Mouse (Mus musculus): Measurements from ENCODE around the gene Smpdl3b. TPM values are rescaled to one million over a fixed set of nuclear protein-coding genes. Genes with fewer than 3 reads are reported as not detected.
"Not testable (repeated sequence)": the region's sequence is repeated elsewhere in the genome, so short reads cannot be mapped to it uniquely, and the experiment has no call there.

The Smpdl3b gene
- total and polyA plus RNA-seq, 2 experiments from 2014 or later: 1.1 to 1.3 TPM

DNA sequence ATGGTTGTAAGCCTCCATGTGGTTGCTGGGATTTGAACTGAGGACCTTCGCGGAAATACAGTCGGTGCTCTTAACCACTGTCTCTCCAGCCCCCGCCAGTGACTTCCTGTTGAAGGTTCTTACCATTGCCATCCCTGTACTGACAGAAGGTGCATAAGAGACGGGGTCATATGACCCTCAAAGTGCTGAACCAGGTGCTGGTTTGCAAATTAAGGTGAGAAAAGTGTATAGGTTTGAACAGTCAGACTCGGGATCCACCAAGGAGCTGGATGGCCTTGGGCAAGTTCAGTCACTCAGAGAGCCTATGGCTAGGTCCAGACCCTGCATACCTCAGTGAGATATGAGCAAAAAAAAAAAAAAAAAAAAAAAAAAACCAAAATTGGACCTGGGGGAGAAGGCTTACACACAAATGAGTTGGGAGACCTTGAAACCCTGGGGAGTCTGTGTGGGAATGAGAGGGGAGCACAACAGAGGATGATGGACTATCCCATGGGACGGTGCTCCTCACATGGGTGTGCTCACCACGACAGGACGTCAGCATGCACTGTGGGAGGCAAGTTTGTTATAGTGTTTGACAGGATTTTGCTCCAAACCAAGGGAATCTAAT, 10.0 kb downstream of the Smpdl3b start:
- WGBS: 84% methylated on average over 9 of the region's 9 CpGs
- no peak for ATAC-seq (ENCODE audit: low FRiP score)
- H3K4me2 ChIP-seq (ENCODE audit: low read depth, low read length, poor library complexity, severe bottlenecking): no peak overlapping the region

GRCm38 (mm10) chr4:132743992-132744911, 12.8 kb downstream of the Smpdl3b start:
- Histone ChIP-seq H3K4me2 (ENCODE audit: low read depth, low read length, poor library complexity, severe bottlenecking) (no peak overlapping the region), H3K4me3 (ENCODE audit: low read depth, low read length) (no peak overlapping the region), H3K36me3 (ENCODE audit: insufficient read depth, low read length) (no peaks in the 10 kb centered on the region), H3K9ac (replicated peaks; ENCODE audit: low read length, poor library complexity, severe bottlenecking) (no peak overlapping the region), H3K9me3 (ENCODE audit: low read length) (no peaks in the 10 kb centered on the region), H3K4me1 (ENCODE audit: insufficient read depth, low read length) (peaks cover 11% of the 10 kb centered on the region; the same call in 1 of the 2 replicates), H3K27me3 (ENCODE audit: insufficient read depth, low read length) (no peaks in the 10 kb centered on the region), H3K27ac (ENCODE audit: low read depth, low read length) (peak overlapping the region; percentile 80)
- WGBS: 51% methylated on average over 11 of the region's 11 CpGs
- ATAC-seq (ENCODE audit: low FRiP score): peak; percentile 84
- peak; percentile 81 for DNase-seq (ENCODE audit: low spot score)
- peak; percentile 31; the same call in 1 of the 2 replicates for TF ChIP-seq CTCF (IDR thresholded peaks at IDR 0.05)

More for the DNA sequence above, 10.0 kb downstream of the Smpdl3b start:
- H3K4me3 ChIP-seq (ENCODE audit: low read depth, low read length): no peak overlapping the region
- no peaks in the 10 kb centered on the region for H3K27me3 ChIP-seq (ENCODE audit: insufficient read depth, low read length)
- H3K27ac ChIP-seq (ENCODE audit: low read depth, low read length): no peak overlapping the region
- H3K36me3 ChIP-seq (ENCODE audit: insufficient read depth, low read length): no peaks in the 10 kb centered on the region
- no peak for TF ChIP-seq CTCF (IDR thresholded peaks at IDR 0.05)
- no peaks in the 10 kb centered on the region for H3K9me3 ChIP-seq (ENCODE audit: low read length)
- no peak overlapping the region for H3K9ac ChIP-seq (replicated peaks; ENCODE audit: low read length, poor library complexity, severe bottlenecking)
- peaks cover 11% of the 10 kb centered on the region; the same call in 1 of the 2 replicates for H3K4me1 ChIP-seq (ENCODE audit: insufficient read depth, low read length)
- DNase-seq (ENCODE audit: low spot score): no peak

DNA sequence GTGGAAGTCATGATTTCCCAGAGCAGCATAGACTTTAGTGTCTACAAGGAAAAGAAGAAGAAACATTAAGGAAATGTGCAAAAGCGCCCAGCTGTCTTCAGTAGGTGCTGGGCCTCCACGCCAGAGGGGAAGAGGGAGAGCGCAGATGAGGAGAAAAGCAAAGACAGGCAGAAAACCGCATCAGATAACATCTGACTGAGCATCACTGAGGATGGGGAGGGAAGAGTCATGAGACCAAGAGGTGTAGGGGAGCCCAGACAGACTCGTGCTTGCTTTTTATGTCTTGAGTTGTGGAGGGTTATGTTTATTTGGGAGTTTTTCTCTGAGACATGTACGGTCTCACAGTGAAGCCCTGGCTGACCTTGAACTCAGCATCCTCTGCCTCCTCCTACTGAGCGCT, 15.6 kb downstream of the Smpdl3b start:
- Histone ChIP-seq H3K27ac (ENCODE audit: low read depth, low read length) (no peak overlapping the region), H3K9me3 (ENCODE audit: low read length) (no peaks in the 10 kb centered on the region), H3K4me1 (ENCODE audit: insufficient read depth, low read length) (peaks cover 11% of the 10 kb centered on the region; the same call in 1 of the 2 replicates), H3K4me3 (ENCODE audit: low read depth, low read length) (no peak overlapping the region), H3K4me2 (ENCODE audit: low read depth, low read length, poor library complexity, severe bottlenecking) (no peak overlapping the region), H3K9ac (replicated peaks; ENCODE audit: low read length, poor library complexity, severe bottlenecking) (no peak overlapping the region), H3K36me3 (ENCODE audit: insufficient read depth, low read length) (no peaks in the 10 kb centered on the region), H3K27me3 (ENCODE audit: insufficient read depth, low read length) (no peaks in the 10 kb centered on the region)
- DNase-seq (ENCODE audit: low spot score): no peak
- no peak for ATAC-seq (ENCODE audit: low FRiP score)
- WGBS: 92% methylated on average over 7 of the region's 7 CpGs
- no peak for TF ChIP-seq CTCF (IDR thresholded peaks at IDR 0.05)

- not testable (repeated sequence) for H3K4me3 ChIP-seq (ENCODE audit: low read depth, low read length); H3K36me3 ChIP-seq (ENCODE audit: insufficient read depth, low read length); ATAC-seq (ENCODE audit: low FRiP score); H3K27me3 ChIP-seq (ENCODE audit: insufficient read depth, low read length); H3K9ac ChIP-seq (replicated peaks; ENCODE audit: low read length, poor library complexity, severe bottlenecking); H3K9me3 ChIP-seq (ENCODE audit: low read length); H3K4me1 ChIP-seq (ENCODE audit: insufficient read depth, low read length); H3K4me2 ChIP-seq (ENCODE audit: low read depth, low read length, poor library complexity, severe bottlenecking); H3K27ac ChIP-seq (ENCODE audit: low read depth, low read length); DNase-seq (ENCODE audit: low spot score)
- WGBS: 91% methylated on average over 9 of the region's 9 CpGs
Measured at GRCm38 (mm10) chr4:132737154-132737553, 19.9 kb downstream of the Smpdl3b start.

DNA sequence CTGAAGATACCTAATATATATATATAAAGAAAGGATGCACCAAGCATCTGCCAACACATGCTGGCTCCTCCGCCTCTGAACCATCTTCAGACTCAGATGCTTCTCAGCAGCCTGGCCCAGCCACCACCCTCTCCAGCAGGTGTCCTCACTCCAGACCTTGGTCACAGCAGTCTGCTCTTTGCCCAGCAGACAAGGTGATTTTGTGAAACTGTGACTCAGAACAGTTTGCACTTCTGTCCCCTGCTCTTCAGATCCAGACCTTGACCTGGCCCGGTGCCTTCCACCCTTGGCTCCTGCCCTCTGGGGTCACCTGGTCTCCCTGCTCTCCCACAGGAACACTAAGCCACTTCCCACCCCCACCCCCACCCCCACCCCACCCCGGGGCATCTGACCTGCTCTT, 21.2 kb downstream of the Smpdl3b start:
- 0 out of 2 replicates have a peak, but pooled peaks have one; percentile 14 for TF ChIP-seq CTCF (IDR thresholded peaks at IDR 0.05)
- WGBS: 84% methylated on average over 3 of the region's 3 CpGs

DNA sequence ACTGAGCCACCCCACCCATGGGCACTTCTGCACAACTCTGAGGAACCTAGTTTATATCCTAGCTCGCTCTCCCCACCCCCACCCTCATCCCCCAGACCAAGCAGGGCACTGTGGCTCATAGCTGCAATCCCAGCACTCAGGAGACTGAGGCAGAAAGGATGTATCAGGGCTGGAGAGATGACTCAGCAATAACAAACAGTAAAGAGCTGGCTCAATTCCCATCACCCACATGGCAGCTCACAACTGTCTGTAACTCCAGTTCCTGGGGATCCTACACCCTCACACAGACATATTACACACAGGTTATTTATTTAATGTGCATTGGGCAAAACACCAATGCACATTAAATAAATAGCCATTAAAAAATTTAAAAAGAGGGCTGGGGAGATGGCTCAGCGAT, 21.7 kb downstream of the Smpdl3b start:
- Histone ChIP-seq H3K4me1 (ENCODE audit: insufficient read depth, low read length) (no peaks in the 10 kb centered on the region), H3K27ac (ENCODE audit: low read depth, low read length) (no peak overlapping the region), H3K9ac (replicated peaks; ENCODE audit: low read length, poor library complexity, severe bottlenecking) (no peak overlapping the region), H3K27me3 (ENCODE audit: insufficient read depth, low read length) (no peaks in the 10 kb centered on the region), H3K9me3 (ENCODE audit: low read length) (no peaks in the 10 kb centered on the region), H3K36me3 (ENCODE audit: insufficient read depth, low read length) (no peaks in the 10 kb centered on the region), H3K4me2 (ENCODE audit: low read depth, low read length, poor library complexity, severe bottlenecking) (no peak overlapping the region), H3K4me3 (ENCODE audit: low read depth, low read length) (no peak overlapping the region)
- no peak for TF ChIP-seq CTCF (IDR thresholded peaks at IDR 0.05)
- 69% methylated on average over 2 of the region's 2 CpGs for WGBS
- ATAC-seq (ENCODE audit: low FRiP score) (no peak), DNase-seq (ENCODE audit: low spot score) (no peak)

More for the DNA sequence above, 21.2 kb downstream of the Smpdl3b start:
- Histone ChIP-seq H3K4me2 (ENCODE audit: low read depth, low read length, poor library complexity, severe bottlenecking) (no peak overlapping the region), H3K9me3 (ENCODE audit: low read length) (no peaks in the 10 kb centered on the region), H3K9ac (replicated peaks; ENCODE audit: low read length, poor library complexity, severe bottlenecking) (no peak overlapping the region), H3K36me3 (ENCODE audit: insufficient read depth, low read length) (no peaks in the 10 kb centered on the region), H3K4me3 (ENCODE audit: low read depth, low read length) (no peak overlapping the region), H3K27me3 (ENCODE audit: insufficient read depth, low read length) (no peaks in the 10 kb centered on the region), H3K4me1 (ENCODE audit: insufficient read depth, low read length) (no peaks in the 10 kb centered on the region), H3K27ac (ENCODE audit: low read depth, low read length) (no peak overlapping the region)
- ATAC-seq (ENCODE audit: low FRiP score) (no peak), DNase-seq (ENCODE audit: low spot score) (no peak)

Data from midbrain, postnatal 0 days (tissue).